Mouse (Mus musculus): ENCODE data around the gene Skil.

Gene Skil

GRCm38 (mm10) chr3:31094531-31095178, at the start of gene Skil:
TSS of gene Skil (plus strand) at chr3:31095058.
- peak; percentile 85 for DNase-seq (ENCODE audit: low spot score)

GRCm38 (mm10) chr3:31047263-31047662, 47.6 kb upstream of the Skil start:
- DNase-seq (ENCODE audit: low spot score), result no peak

GRCm38 (mm10) chr3:31049087-31049486, 45.8 kb upstream of the Skil start:
- DNase-seq (ENCODE audit: low spot score), result no peak

GRCm38 (mm10) chr3:31050375-31050774, 44.5 kb upstream of the Skil start:
- no peak for DNase-seq (ENCODE audit: low spot score)

GRCm38 (mm10) chr3:31051730-31052129, 43.1 kb upstream of the Skil start:
- no peak for DNase-seq (ENCODE audit: low spot score)

GRCm38 (mm10) chr3:31053191-31053590, 41.7 kb upstream of the Skil start:
- DNase-seq (ENCODE audit: low spot score), result no peak

GRCm38 (mm10) chr3:31054888-31055287, 40.0 kb upstream of the Skil start:
- DNase-seq (ENCODE audit: low spot score), result no peak

- peak; percentile 34 for DNase-seq (ENCODE audit: low spot score)
Observed at GRCm38 (mm10) chr3:31056047-31056650, 38.7 kb upstream of the Skil start.

GRCm38 (mm10) chr3:31056651-31057627, 37.9 kb upstream of the Skil start:
- peak; percentile 84 for DNase-seq (ENCODE audit: low spot score)

GRCm38 (mm10) chr3:31060745-31061102, 34.1 kb upstream of the Skil start:
- DNase-seq (ENCODE audit: low spot score), result no peak

- no peak for DNase-seq (ENCODE audit: low spot score)
Observed at GRCm38 (mm10) chr3:31061103-31061785, 33.6 kb upstream of the Skil start.

- no peak for DNase-seq (ENCODE audit: low spot score)
Observed at GRCm38 (mm10) chr3:31061786-31062120, 33.1 kb upstream of the Skil start.

GRCm38 (mm10) chr3:31062325-31062724, 32.5 kb upstream of the Skil start:
- DNase-seq (ENCODE audit: low spot score), result no peak

GRCm38 (mm10) chr3:31068482-31068881, 26.4 kb upstream of the Skil start:
- no peak for DNase-seq (ENCODE audit: low spot score)

GRCm38 (mm10) chr3:31071804-31072203, 23.1 kb upstream of the Skil start:
- no peak for DNase-seq (ENCODE audit: low spot score)

- no peak for DNase-seq (ENCODE audit: low spot score)
Observed at GRCm38 (mm10) chr3:31075808-31076207, 19.1 kb upstream of the Skil start.

- DNase-seq (ENCODE audit: low spot score), result no peak
Observed at GRCm38 (mm10) chr3:31077068-31077703, 17.7 kb upstream of the Skil start.

GRCm38 (mm10) chr3:31079450-31079849, 15.4 kb upstream of the Skil start:
- no peak for DNase-seq (ENCODE audit: low spot score)

- no peak for DNase-seq (ENCODE audit: low spot score)
Observed at GRCm38 (mm10) chr3:31080791-31081502, 13.9 kb upstream of the Skil start.

GRCm38 (mm10) chr3:31082838-31083506, 11.9 kb upstream of the Skil start:
- DNase-seq (ENCODE audit: low spot score), result no peak
